Mouse (Mus musculus): ENCODE measurements around the gene Gas2l1. TPM values are rescaled to one million over a fixed set of nuclear protein-coding genes. Genes with fewer than 3 reads are reported as not detected.

Gas2l1 gene
- total RNA-seq, 2 experiments from 2014 or later = 16.1 to 17.6 TPM

DNA sequence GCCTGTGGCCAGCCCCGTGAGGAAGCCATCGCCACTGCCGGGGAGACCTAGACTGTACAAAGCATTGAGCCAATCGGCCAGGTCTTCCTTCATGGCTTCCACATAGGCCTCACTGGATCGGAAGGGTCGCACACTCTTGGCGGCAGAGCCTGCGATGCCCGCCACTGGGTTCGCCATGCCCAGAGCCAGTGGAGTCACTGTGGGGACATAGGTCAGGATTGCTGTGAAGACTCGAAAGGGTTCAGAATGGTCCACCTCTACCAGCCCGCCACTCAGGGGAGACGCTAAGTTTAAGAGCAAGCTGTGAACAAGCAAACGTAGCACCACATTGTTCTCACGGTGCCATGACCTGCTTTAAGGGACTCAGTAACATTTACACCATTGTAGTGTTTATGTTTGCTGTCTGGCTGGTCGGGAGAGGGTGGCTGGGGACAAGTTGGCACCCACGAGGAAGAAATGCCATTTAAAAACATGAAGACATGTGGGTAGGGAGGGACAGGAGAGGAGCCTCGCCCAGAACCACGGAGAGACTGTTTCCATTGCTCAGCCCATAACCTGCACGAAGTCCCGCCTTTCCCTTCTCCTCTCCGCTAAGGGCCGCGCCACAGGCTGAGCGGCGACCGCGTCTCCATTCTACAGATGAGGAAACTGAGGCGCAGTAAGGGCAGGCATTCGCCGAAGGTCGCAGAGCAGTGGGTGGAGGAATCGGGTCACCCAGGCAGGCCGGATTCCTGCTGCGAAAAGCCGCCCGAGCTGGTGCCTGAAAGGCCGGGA lies 658 bp downstream of the Gas2l1 start:
- DNase-seq = no peak

DNA sequence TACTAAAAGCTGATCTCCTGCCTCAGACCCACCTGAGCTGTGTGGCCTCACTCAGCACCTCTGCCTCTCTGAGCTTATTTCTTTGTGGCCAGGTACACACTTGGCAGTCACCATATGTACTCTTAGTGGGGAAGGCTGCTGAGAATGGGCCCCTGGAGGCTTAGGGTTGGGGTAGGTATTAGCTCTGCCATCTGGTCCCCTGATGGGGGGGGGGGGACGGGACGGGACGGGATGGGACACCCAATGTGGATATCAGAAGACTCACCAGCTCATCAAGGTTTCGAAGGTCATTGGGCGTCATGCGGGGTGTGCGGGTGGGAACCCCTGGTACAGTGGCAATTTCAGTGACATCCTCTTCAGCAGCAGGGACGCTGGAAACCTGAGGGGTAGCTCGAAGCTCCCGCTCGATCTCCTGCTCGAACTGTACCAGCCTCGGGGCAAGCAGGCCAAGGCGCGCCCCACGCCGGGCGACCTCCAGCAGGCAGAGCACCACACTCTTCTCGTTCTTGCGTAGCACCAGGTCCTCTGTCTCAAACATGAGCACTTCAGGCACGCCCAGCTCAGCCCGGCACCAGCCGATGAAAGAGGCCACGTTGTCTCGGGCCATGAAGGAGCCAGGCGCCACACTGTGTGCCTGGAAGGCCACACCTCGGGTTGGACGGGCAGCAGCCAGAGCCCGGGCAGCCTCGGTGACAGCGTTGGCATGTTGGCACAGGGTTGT lies 1.4 kb downstream of the Gas2l1 start:
- peak in 1 of 2 experiments; percentile 39 for DNase-seq

DNA sequence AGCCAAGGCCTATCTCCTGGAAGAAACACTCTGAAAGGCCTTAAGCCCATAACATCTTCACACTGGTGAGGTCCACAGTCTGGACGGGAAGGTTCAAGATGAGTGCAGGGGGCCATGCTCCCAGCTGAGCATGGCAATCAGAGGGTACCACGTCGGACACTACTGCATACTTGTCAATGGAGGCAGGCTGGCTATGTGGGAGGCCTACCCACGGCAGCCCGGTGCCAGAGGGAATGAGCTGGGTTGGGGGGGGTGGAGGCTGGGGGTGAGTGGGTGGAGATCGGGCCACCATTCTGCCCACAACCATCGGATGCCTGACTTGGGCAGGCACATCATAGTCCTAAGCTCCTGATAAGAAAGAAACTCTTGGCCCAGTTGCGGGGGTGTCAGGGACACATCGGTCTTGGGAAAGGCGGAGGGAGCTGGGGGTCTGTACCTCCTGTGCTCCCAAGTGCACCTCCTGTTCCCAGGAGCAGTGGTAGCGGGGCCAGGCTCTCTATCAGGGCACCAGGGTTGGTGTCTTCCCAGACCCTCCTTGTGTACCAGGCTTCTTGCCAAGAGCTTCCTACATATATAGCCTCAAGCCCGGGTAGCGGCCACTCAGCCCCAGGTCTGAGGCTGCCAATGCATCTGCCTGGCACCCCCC lies 2.1 kb downstream of the Gas2l1 start:
- peak in 1 of 2 experiments; percentile 44 for DNase-seq

DNA sequence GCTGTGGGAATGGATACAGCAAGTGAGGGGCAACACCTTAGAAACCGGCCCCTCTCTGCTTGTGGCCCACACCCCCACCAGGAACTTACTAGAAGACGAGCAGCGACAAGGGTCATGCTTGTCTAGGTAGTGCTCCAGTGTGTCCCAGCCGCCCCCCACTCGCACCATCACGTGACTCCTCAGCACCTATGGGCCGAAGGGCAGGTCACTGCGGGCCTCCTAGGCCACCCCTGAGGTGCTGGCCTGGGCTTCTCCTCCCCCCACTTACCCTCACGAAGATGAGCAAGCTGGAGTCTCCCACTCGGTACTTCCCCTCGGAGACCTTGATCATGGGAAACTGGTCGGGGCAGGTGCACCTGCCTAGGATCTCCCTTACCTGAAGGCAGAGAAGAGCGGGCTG lies 2.8 kb downstream of the Gas2l1 start:
- DNase-seq = no peak

DNA sequence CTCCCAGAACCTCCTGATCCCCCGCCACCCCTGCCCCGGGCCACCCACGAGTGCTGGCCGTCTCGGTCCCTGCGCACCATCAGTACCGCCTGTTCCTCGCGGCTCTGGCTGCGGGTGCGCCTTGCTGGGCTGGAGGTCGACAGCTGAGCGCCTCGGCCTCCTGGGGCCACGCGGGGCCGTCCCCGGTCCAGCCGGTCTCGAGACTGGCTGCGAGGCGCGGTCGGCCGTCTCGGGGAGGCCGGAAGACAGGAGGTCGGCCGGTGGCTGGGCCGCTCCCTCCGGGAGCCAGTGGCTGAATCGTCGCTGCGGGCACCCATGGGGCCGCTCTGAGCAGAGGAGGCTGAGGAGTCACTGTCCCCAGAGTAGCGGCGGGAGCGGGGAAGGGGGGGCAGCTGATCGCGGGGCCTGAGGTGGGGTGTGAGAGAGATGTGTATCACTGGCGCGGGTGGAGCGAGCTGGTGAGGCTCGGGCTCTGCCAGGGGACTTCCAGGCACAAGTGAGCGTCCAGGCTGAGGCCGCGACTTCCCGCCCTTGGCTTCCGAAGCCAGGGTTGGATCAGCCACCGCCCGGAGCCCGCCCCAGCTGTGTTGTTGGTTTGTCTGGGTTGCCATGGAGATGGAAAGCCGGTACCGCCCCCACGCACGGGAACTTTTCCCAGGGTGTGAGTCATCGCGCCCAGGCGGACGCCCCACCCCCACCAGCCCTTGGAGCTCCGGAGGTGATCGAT lies 3.6 kb downstream of the Gas2l1 start:
- peak; percentile 97 to 99 for DNase-seq

DNA sequence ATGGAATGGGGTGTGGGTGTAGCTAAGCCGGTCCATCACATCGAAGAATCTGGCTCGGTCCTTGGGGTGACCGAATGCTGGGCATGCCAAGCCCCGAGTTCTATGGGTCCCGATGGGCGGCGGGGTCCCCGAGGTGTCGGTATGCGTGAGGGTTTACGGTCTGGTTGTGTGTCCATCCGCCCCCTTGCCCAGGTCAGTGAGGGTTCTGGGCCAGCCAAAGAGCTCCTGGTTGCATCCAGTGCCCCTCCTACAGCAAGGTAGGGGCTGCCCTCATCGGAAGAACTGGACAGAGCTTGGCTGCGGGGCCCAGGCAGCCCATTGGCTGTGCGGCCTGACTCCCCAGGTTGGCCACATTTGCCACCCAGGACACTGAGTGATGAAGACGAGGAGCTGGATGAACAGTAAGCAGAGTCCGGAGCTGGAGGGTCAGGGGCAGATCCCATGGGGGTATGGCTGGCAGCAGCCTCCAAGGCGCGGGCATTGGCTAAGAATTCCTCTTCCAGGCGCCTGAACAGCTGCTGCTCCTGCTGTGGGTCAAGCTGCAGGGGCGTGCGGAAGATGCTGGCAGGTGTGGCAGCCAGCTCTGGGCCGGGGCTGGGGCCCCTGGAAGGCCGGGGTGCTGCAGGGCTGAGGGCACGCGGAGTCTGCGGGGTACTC lies 4.2 kb downstream of the Gas2l1 start:
- DNase-seq = peak in 1 of 2 experiments; percentile 25

DNA sequence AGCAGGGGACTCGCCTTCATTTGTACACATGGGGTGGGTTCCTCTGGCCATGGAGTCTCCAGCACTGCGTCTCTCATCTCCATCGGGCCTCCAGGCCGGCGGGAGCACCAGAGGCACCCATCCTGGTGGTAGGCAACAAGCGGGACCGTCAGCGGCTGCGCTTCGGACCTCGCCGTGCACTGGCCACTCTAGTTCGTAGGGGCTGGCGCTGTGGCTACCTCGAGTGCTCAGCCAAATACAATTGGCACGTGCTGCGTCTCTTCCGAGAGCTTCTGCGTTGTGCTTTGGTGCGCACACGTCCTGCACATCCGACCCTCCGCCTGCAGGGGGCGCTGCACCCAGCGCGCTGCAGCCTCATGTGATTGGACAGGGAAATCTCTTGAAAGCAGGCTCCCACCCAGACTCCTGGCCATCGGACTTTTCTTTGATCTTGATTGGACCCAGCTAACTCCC lies 5.4 kb downstream of the Gas2l1 start:
- peak in 1 of 2 experiments; percentile 54 for DNase-seq

DNA sequence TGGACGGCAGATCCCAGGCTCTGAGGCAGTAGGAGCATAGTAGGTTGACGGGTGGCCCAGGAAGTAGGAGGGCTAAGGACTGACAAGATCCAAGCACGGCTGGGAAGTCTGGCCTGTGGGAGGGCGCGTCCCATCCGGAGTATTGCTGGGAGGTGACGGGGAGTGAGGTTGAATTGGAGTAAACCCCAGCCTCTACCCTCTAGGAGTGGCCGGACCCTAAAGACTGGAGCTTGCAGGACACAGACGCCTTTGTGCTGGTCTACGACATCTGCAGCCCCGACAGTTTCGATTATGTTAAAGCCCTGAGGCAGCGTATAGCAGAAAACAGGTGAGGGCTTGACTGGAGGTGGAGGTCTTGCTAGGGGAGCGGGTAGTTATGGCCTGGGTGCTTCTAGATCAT lies 5.9 kb downstream of the Gas2l1 start:
- DNase-seq = peak in 1 of 2 experiments; percentile 27

DNA sequence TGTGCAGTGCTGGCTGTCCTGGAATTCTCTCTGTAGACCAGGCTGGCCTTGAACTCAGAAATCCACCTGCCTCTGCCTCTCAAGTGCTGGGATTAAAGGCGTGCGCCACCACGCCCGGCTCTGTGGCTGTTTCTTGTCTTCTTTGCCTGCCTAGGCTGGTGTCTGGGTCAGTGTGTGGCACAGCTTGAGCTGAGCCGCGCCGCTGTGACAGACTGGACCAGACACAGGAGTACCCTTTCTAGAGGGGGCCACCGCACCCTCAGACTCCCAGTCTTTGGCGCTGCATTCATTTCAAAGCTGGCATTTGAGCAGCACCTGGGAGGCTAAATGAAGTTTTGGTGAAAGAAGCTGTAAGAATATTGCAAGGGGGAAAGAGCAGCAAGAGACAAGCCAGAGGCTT lies 6.3 kb downstream of the Gas2l1 start:
- DNase-seq = no peak

DNA sequence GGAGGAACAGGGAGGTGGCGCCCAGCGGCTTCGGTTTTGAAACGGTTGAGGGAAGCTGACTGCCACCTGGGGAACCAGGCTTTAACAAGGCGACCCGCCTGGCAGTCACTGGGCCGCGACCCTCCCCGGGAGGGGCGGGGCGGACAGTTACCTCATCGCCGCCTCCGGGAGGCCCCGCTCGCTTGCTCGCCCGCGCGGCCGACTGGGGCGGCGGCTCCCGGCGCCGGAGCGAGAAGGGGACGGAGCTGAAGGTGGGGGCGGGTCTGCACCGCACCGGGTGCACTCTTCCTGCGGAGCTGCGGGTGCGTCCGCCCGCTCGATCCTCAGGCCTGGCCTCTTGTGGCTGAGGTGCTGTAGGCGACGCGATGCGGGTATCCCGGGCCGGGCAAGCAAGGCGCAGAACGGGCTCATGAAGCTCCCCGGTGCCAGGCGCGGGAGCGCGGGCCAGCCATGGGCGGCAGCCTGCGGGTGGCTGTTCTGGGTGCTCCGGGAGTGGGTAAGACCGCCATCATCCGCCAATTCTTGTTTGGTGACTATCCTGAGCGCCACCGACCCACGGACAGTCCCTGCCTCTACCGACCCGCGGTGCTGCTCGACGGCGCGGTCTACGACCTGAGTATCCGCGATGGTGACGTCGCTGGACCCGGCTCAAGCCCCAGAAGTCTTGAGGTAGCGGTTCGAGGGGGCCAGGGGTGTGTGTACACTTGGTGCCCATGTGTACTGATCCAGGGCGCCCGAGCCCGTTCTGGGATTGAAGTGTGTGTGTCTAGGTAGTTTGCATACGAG lies 7.1 kb downstream of the Gas2l1 start, which contains the start of gene Rasl10a:
TSS of gene Rasl10a (plus strand) at position 273 of the 786 bp plus-strand sequence.
- DNase-seq = peak; percentile 58 to 60

DNA sequence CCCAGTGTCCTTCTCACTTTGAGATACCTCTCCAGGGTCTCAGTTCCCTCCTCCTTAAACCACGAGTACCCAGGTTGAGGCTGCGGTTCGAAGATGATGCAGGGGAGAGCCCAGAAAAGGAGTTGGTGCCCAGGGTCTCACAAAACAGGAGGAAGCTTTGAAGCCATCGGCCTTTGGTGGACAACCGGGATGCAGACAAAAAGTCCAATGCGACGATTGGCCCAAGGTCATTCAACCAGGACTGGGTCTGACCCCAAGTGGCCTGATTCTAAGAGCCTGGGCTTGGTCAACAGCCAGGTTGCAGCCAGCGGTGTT lies 7.6 kb downstream of the Gas2l1 start:
- DNase-seq = no peak

DNA sequence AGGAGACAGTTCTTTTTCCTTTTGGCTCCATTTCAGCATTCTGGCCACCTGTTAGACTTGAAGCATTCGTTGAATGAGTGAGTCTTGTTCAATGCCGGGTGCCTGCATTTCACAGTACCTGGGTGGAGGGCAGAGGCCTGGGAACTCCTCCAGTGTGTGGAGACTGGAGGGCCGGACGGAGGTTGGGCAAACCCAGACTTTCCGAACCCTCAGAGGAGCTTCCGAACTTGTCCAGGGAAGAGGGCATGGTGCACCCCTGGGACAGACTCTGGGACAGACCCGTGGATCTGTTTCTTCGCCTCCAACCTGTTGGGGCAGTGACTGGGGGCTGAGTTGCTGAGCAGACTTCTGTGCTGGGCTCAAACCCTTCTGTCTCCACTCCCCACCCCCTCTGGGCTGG lies 8.1 kb downstream of the Gas2l1 start:
- DNase-seq = no peak

DNA sequence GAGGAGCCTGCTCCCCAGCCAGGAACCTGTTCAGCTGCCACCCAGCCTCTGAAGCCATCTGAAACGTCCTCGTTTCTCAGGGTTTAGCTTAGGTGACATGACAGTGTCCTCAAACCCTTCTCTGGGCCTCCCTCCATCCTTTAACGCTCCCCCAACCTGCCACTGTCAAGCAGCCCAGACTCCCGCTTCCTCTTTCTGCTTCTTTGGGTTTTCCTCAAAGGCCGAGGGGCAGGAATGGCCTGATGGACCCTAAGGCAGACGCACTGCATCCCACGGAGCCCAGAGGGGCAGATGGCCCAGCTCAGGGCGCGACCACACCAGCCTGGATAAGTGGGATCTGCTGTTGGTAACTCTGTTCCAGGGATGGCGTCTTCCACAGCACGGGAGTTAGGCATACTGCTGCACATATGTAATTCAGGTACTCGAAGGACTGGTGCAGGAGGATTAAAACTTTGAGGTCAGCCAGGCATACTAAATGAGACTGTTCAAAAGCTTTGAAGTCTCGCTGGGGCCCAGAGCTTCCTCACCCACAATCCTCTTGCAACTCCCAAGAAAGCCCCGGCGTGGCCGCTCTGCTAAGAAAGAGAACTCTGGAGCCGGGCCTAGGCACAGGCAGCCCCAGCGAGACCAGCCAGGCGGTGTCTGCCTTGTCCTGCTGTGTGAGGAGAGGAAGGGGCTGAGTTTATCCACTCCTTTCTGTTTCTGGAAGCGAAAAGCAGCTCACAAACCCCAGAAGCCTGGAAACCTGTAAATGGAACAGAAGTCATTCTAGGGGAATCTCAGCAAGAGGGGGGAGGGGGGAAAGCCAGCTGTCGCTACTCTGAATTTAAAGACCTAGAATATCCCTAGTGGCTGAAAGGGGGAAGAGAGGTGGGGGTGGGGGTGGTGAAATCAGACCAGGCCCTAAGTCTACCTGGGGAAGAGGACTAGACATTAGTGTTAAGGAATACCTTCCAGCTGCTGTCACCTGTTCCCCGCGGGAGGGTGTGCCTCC lies 8.9 kb downstream of the Gas2l1 start:
- no peak for DNase-seq

DNA sequence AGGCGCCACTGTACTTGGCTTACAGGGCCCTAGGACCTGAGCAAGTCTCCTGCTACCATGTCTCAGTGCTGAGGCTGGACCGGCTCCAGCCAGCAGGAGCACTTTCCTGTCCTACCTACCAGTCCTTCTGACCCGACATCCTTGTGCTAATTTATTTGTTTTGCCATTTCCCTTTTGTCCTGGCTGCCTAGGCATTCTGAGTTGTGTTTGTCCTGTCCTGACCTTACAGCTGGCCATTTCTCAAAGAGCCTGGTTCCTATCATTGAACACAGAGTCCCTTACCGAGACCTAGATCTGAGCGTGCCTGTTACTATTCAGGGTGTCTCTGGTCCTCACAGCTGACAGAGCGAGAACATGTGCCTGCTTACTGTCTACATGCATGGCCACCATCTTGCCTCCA lies 10.3 kb downstream of the Gas2l1 start:
- peak; percentile 30 to 44 for DNase-seq

DNA sequence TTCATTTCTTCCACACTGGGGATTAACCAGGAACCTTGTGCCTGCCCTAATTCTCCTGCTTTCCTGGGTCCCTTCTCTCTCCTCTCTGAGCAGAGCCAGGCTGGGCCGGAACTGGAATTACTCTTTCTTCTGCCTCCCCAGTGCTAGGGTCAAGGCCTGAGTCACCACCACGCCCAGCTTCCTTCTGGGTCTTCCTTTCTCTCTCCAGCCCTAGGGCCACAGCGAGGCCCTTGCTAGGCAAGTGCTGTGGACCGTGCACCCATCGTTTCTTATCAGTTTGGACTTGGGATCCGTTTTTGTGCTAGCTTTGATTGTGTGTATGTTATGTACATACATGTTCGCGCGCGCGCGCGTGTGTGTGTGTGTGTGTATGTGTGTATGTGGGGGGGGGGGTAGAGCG lies 11.0 kb downstream of the Gas2l1 start:
- no peak for DNase-seq

DNA sequence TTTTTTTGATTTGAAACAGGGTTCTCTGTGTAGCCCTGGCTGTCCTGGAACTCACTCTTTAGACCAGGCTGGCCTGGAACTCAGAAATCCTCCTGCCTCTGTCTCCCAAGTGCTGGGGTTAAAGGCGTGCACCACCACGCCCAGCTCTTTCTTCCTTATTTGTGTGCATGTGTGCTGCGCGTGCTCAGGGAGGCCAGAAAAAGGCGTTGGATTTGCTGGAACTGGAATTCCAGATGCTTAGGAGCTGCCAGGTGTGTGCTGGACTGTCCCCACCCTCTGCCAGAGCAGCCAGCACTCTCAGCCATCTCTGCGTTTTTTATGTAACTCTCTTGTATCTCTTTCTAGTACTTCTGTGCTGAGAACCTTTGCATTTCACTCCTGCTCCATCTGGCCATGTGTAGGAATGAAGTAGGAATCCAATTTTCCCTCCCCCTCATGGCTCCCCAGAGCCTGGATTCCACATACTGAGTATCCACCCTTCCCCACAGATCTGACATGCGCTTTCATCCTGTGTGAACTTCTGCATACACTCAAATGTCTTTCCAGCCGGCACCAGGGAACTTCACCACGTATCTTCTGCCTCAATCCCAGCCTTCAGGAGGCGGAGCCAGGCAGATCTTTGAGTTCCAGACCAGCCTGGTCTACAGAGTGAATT lies 12.8 kb downstream of the Gas2l1 start:
- no peak for DNase-seq

DNA sequence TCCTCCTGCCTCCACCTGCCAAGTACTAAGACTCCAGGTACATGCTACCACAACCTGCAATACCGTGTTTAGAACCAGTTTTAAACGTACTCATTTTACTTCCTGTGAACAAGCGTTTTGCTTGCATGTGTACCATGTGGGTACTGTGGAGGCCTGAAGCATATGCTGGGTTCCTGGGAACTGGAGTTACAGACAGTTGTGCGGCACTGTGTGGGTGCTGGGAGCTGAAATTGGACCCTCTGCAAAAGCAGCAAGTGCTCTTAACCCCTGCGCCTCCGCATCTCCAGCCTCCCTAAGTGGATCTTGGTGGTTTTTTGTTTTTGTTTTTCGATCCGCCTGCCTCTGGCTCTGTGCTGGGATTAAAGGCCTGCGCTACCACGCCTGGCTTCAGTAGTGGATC lies 13.5 kb downstream of the Gas2l1 start:
- no peak for DNase-seq

DNA sequence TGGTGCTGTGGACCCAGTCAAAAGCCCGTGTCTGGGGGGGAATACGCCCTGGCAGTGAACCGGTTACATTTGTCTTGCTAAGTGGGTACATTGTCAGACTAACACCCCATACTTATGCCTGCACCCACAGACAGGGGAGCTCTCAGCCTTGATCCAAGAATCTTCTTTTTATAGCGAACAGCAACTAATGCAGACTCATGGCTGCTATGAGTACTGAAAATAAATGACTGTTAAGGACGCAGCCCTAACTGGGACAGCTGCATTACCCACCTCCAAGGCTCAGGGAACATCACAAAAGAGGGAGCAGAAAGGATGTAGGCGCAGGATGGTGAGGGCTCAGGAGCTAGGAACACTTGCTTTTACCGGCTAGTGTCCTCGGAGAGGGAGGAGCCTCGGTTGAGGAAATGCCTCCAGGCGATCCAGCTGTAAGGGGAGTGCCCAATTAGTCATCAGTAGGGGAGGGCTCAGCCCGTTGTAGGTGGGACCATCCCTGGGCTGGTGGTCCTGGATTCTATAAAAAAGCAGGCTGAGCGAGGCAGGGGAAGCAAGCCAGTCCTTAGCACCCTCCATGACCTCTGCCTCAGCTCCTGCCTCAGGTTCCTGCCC lies 18.7 kb downstream of the Gas2l1 start:
- DNase-seq = no peak
